Comparison of ENCODE assay signal across 10 mouse cellular contexts in the genomic region with DNA sequence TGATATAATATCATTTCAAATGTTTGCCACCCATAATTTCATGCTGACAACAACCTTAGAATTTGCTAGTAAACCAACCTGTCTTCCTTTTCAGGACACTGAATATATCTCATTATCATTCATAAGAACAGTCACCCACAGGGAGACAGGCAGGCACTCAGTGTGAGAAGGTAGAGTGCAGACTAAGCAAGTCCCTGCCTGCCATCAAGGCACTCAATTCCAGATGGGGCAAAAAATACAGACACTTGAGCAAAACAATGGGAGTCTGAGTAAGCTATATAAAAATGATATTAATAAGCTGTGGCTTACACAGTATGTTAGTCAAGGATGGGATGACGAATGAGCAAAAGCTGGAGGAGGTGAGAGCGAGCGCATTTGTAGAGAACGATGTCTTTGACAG.
"Had no signal": no experiment of that assay in that cellular context is flagged by ENCODE, and none has a peak within 500 bp of the region (broad histone marks: within the 10 kb centered on the region; RNA-seq: fewer than 3 reads in every experiment).

No protein-coding gene starts in this region.

- DNase-seq: kidney, postnatal 14 days; left cerebral cortex, postnatal 4 days; lung, adult 18-20 months; retina, postnatal 1 day; spleen, adult 18-20 months; thymus, adult 18-20 months; thymus, postnatal 14 days had no signal

- H3K27me3 ChIP-seq: limb, embryonic 13.5 days had no signal

- H3K4me2 ChIP-seq: limb, embryonic 13.5 days had no signal

- H3K9ac ChIP-seq: limb, embryonic 13.5 days; liver, embryonic 14.5 days had no signal

- H3K27ac ChIP-seq: limb, embryonic 13.5 days; liver, embryonic 14.5 days had no signal

- H3K9me3 ChIP-seq: limb, embryonic 13.5 days had no signal

- H3K4me1 ChIP-seq: limb, embryonic 13.5 days had no signal

- H3K36me3 ChIP-seq: limb, embryonic 13.5 days had no signal

- H3K4me3 ChIP-seq: limb, embryonic 13.5 days; myocyte had no signal
